Comparison of ENCODE assay signal across 8 mouse cellular contexts in the genomic region with DNA sequence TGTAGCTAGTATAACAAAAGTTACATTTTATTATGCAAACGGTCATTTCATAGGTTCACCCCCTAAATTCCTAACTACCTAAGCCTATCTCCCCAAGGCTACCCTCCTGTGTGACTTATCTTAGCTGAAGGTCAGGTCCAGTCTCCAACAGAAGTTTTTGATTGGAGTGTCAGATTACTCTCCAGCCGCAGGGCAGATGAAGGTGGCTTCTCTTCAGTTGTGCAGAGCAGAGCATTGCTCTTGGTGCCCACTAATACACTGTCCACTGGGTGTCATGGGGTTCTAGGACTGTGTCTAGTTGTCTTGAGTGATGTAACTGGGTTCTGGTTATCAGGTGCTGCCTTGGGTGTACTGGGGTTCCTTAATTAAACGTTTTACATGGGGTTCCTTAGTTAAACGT. TPM values are rescaled to one million over a fixed set of nuclear protein-coding genes. Genes with fewer than 3 reads are reported as not detected.
DNase-seq lines count a peak whose midpoint lies in the region; ATAC-seq and TF ChIP-seq lines count a peak whose summit lies in the region.

No protein-coding gene starts in this region.

- H3K27me3 ChIP-seq in heart, embryonic 13.5 days (replicated peaks) = no peaks in the 10 kb centered on the region
- no peaks in the 10 kb centered on the region for H3K27me3 ChIP-seq in heart, postnatal 0 days (ENCODE audit: control insufficient read depth, insufficient read depth, low read length)
- H3K27me3 ChIP-seq in midbrain, embryonic 10.5 days (ENCODE audit: low read depth, poor library complexity, severe bottlenecking) = no peaks in the 10 kb centered on the region
- no peaks in the 10 kb centered on the region for H3K27me3 ChIP-seq in kidney, adult 2 months (replicated peaks; ENCODE audit: control insufficient read depth, insufficient read depth, low read length)

- 13% methylated on average over 4 of the region's 4 CpGs for WGBS in heart, embryonic 13.5 days
- 9% methylated on average over 4 of the region's 4 CpGs for WGBS in heart, postnatal 0 days
- 19% methylated on average over 4 of the region's 4 CpGs for WGBS in midbrain, embryonic 10.5 days
- 12% methylated on average over 4 of the region's 4 CpGs for WGBS in kidney, adult 2 months

- H3K4me3 ChIP-seq in heart, embryonic 13.5 days = peak overlapping the region; percentile 78
- H3K4me3 ChIP-seq in brown adipose tissue, adult 24 weeks (ENCODE audit: insufficient read depth, low read depth, low read length) = peak overlapping the region; percentile 35; the same call in 1 of the 2 replicates
- peak overlapping the region; percentile 92 for H3K4me3 ChIP-seq in heart, postnatal 0 days (ENCODE audit: low read depth, low read length)
- peak overlapping the region; percentile 83 for H3K4me3 ChIP-seq in midbrain, embryonic 10.5 days
- no peak overlapping the region for H3K4me3 ChIP-seq in kidney, adult 2 months (ENCODE audit: insufficient read depth, low read depth, low read length)

- TF ChIP-seq CTCF in heart, postnatal 0 days (IDR thresholded peaks at IDR 0.05; ENCODE audit: low read depth) = no peak
- TF ChIP-seq CTCF in kidney, adult 2 months (conservative IDR thresholded peaks at IDR 0.05; ENCODE audit: insufficient read depth, insufficient read length, low read depth, low read length) = no peak

- TF ChIP-seq POLR2A in kidney, adult 2 months (IDR thresholded peaks at IDR 0.05; ENCODE audit: low read depth, low read length) = no peak

- no peaks in the 10 kb centered on the region for H3K9me3 ChIP-seq in heart, embryonic 13.5 days
- no peaks in the 10 kb centered on the region for H3K9me3 ChIP-seq in heart, postnatal 0 days (replicated peaks; ENCODE audit: control insufficient read depth, low read length)
- H3K9me3 ChIP-seq in midbrain, embryonic 10.5 days (replicated peaks) = no peaks in the 10 kb centered on the region

- intact Hi-C loops in heart, postnatal 36 days (cut with DNase I) = loop anchor here (2.0 kb wide), 1 partner anchor 45 kb away; no protein-coding TSS in a partner anchor

- peaks cover 17% of the 10 kb centered on the region for H3K4me1 ChIP-seq in heart, embryonic 13.5 days
- H3K4me1 ChIP-seq in brown adipose tissue, adult 24 weeks (ENCODE audit: control insufficient read depth, insufficient read depth, insufficient read length, low read length) = 0 out of 2 replicates have a peak, but pooled peaks cover 2% of the 10 kb centered on the region
- peaks cover 16% of the 10 kb centered on the region for H3K4me1 ChIP-seq in heart, postnatal 0 days (ENCODE audit: control insufficient read depth, insufficient read depth)
- peaks cover 17% of the 10 kb centered on the region for H3K4me1 ChIP-seq in midbrain, embryonic 10.5 days
- peaks cover 3% of the 10 kb centered on the region for H3K4me1 ChIP-seq in kidney, adult 2 months (ENCODE audit: control insufficient read depth, insufficient read depth, low read length)

- no peak overlapping the region for H3K27ac ChIP-seq in heart, embryonic 13.5 days (replicated peaks)
- H3K27ac ChIP-seq in brown adipose tissue, adult 24 weeks (replicated peaks; ENCODE audit: low read depth, low read length) = no peak overlapping the region
- no peak overlapping the region; the same call in 1 of the 2 replicates for H3K27ac ChIP-seq in heart, postnatal 0 days (ENCODE audit: low read depth)
- no peak overlapping the region for H3K27ac ChIP-seq in midbrain, embryonic 10.5 days (replicated peaks)
- H3K27ac ChIP-seq in kidney, adult 2 months (ENCODE audit: insufficient read depth, low read depth, low read length) = no peak overlapping the region

- peak overlapping the region; percentile 94 for H3K4me2 ChIP-seq in heart, embryonic 13.5 days
- H3K4me2 ChIP-seq in heart, postnatal 0 days (ENCODE audit: low read depth, low read length) = peak overlapping the region; percentile 91

- no peak for DNase-seq in heart, postnatal 36 days
- DNase-seq in heart, postnatal 0 days (ENCODE audit: low spot score) = no peak
- no peak for DNase-seq in midbrain, embryonic 10.5 days (ENCODE audit: low spot score)
- no peak for DNase-seq in urinary bladder, postnatal 25 days (ENCODE audit: low spot score)
- DNase-seq in kidney, adult 2 months = no peak
- no peak for DNase-seq in thymus, postnatal 14 days

- TF ChIP-seq EP300 in heart, postnatal 0 days (IDR thresholded peaks at IDR 0.05; ENCODE audit: low read depth) = no peak

- H3K36me3 ChIP-seq in heart, embryonic 13.5 days = peaks cover 22% of the 10 kb centered on the region
- peaks cover 16% of the 10 kb centered on the region for H3K36me3 ChIP-seq in heart, postnatal 0 days (replicated peaks; ENCODE audit: control insufficient read depth, insufficient read depth, low read length)
- H3K36me3 ChIP-seq in midbrain, embryonic 10.5 days = peaks cover 20% of the 10 kb centered on the region
- no peaks in the 10 kb centered on the region for H3K36me3 ChIP-seq in kidney, adult 2 months (ENCODE audit: control insufficient read depth, insufficient read depth, low read length)

- H3K9ac ChIP-seq in heart, embryonic 13.5 days = peak overlapping the region; percentile 92
- peak overlapping the region; percentile 83 for H3K9ac ChIP-seq in heart, postnatal 0 days (replicated peaks; ENCODE audit: low read depth, low read length)

- ATAC-seq in heart, embryonic 13.5 days (ENCODE audit: extremely low read depth, insufficient number of reproducible peaks, low FRiP score, low TSS enrichment) = no peak
- no peak for ATAC-seq in heart, postnatal 0 days (ENCODE audit: insufficient read depth, low read depth)

RNA-seq across cellular contexts. Expression of a gene that starts 0.6 kb away (rescaled TPM):
- 36.8 and 37.4 TPM in 2 replicates for polyA plus RNA-seq in heart, embryonic 13.5 days (2015; fragmentation: Nextera tagmentation; extraction: Ambion mirVana)
- 10 to 100 TPM in 1 of 2 experiments, 1 to 10 TPM in 1; 8.5 to 11.1 TPM for total RNA-seq in heart, postnatal 36 days (2021)
- polyA plus RNA-seq in brown adipose tissue, adult 24 weeks (2012; ENCODE audit: insufficient read depth, insufficient read length, missing spikeins) = 17.2 and 20.0 TPM in 2 replicates
- 27.7 and 29.2 TPM in 2 replicates for total RNA-seq in heart, postnatal 0 days (2014; rRNA removed; ENCODE audit: low replicate concordance)
- 26.3 TPM in 2 replicates for polyA plus RNA-seq in heart, postnatal 0 days (2015; fragmentation: Nextera tagmentation; extraction: Ambion mirVana)
- polyA plus RNA-seq in midbrain, embryonic 10.5 days (2016; fragmentation: Nextera tagmentation; extraction: Ambion mirVana) = 95.8 and 96.1 TPM in 2 replicates
- polyA plus RNA-seq in kidney, adult 2 months (2012; rRNA removed) = 10.6 and 11.0 TPM in 2 replicates

RNA-seq across cellular contexts. Expression of a gene that starts 44.0 kb away (rescaled TPM):
- polyA plus RNA-seq in heart, embryonic 13.5 days (2015; fragmentation: Nextera tagmentation; extraction: Ambion mirVana) = 2.2 and 2.7 TPM in 2 replicates
- 1 to 10 TPM; 8.9 to 9.3 TPM for total RNA-seq in heart, postnatal 36 days (2021)
- polyA plus RNA-seq in brown adipose tissue, adult 24 weeks (2012; ENCODE audit: insufficient read depth, insufficient read length, missing spikeins) = 1.1 and 3.3 TPM in 2 replicates
- total RNA-seq in heart, postnatal 0 days (2014; rRNA removed; ENCODE audit: low replicate concordance) = 6.3 and 17.5 TPM in 2 replicates
- polyA plus RNA-seq in heart, postnatal 0 days (2015; fragmentation: Nextera tagmentation; extraction: Ambion mirVana) = 6.6 and 8.6 TPM in 2 replicates
- polyA plus RNA-seq in midbrain, embryonic 10.5 days (2016; fragmentation: Nextera tagmentation; extraction: Ambion mirVana) = 2.3 and 2.6 TPM in 2 replicates
- 6.3 and 6.4 TPM in 2 replicates for polyA plus RNA-seq in kidney, adult 2 months (2012; rRNA removed)
